Mouse (Mus musculus) liver, adult 2 months (tissue): ENCODE measurements around the gene Npm1.

ENCODE experiments used
- CTCF ChIP-seq: fragments of 200-500 bp; IDR thresholded peaks from 2 replicates; pipeline ENCODE4 v1.5.1; 2011; ENCODE audit warnings: low read depth, low read length, control low read depth
- POLR2A ChIP-seq: fragments of 200-500 bp; IDR thresholded peaks from 2 replicates; pipeline ENCODE4 v1.6.1; 2011; ENCODE audit warnings: low read length, control low read depth; ENCODE audit not compliant: insufficient read depth; ENCODE audit errors: extremely low read depth

DNA sequence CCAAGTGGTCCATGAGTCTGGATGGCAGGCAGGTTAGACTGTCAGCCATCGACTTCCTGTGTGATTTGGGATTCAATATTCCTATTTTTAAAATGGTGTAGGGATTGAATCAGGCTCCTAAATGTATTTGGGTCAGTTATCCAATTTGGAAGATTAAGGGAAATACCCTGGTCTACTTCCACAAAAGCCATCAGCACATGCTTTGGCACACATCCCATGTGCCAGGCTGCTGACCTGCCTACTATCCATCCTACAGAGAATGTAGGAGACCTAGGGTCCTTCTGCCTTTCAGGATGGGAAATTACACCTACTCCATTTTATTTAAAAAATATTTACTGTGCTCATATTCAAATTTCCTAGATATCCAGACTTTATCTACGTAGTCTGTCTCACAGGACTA lies 44.4 kb upstream of the Npm1 start:
- TF ChIP-seq CTCF (no peak), POLR2A (no peak)
